Mouse (Mus musculus): Measurements from ENCODE around the gene Rapsn. TPM values are rescaled to one million over a fixed set of nuclear protein-coding genes. Genes with fewer than 3 reads are reported as not detected.

The Rapsn gene
- total RNA-seq (2014; rRNA removed; ENCODE audit: low replicate concordance) (50.0 and 62.0 TPM in 2 replicates), polyA plus RNA-seq (2015; fragmentation: Nextera tagmentation; extraction: Ambion mirVana) (29.4 and 32.6 TPM in 2 replicates)

- Histone ChIP-seq H3K4me1 (ENCODE audit: control insufficient read depth, insufficient read depth) (peaks cover 12% of the 10 kb centered on the region; the same call in 1 of the 2 replicates), H3K4me2 (ENCODE audit: low read depth, low read length) (peak within 1 kb of the TSS; percentile 49), H3K9ac (replicated peaks; ENCODE audit: low read depth, low read length) (peak within 1 kb of the TSS; percentile 40), H3K4me3 (ENCODE audit: low read depth, low read length) (peak within 1 kb of the TSS; percentile 6), H3K27ac (ENCODE audit: low read depth) (peak within 1 kb of the TSS; percentile 79), H3K27me3 (ENCODE audit: control insufficient read depth, insufficient read depth, low read length) (no peaks in the 10 kb centered on the region), H3K9me3 (replicated peaks; ENCODE audit: control insufficient read depth, low read length) (no peaks in the 10 kb centered on the region), H3K36me3 (replicated peaks; ENCODE audit: control insufficient read depth, insufficient read depth, low read length) (no peaks in the 10 kb centered on the region)
- WGBS, result 25% methylated on average over 9 of the region's 9 CpGs
- DNase-seq (ENCODE audit: low spot score) (peak; percentile 75), ATAC-seq (ENCODE audit: insufficient read depth, low read depth) (peak; percentile 96)
- peak; percentile 14; the same call in 1 of the 2 replicates for TF ChIP-seq CTCF (IDR thresholded peaks at IDR 0.05; ENCODE audit: low read depth)
- TF ChIP-seq EP300 (IDR thresholded peaks at IDR 0.05; ENCODE audit: low read depth), result no peak
Measured at GRCm38 (mm10) chr2:91035385-91035784, at the start of gene Rapsn. Gene Rapsn (plus strand): TSS chr2:91035620.

DNA sequence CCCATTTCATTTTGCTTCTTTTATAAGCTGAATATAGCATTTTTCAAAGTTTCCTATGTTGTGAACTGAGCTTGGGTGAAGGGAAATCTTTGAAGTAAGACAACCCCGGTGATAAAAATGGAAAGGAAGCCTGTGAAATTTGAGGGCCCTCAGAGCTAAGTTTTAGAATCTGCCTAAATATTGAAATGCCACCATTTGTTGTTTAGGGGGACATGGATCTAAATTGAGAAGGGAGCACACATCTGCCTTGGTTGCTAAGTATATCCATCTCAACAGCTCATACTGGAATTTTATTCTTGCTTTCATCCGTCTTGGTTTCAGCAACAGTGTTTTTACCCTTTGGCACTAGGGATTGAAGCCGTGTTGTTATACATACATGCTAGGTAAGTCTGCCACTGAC lies 49.4 kb upstream of the Rapsn start:
- Histone ChIP-seq H3K27me3 (ENCODE audit: control insufficient read depth, insufficient read depth, low read length) (no peaks in the 10 kb centered on the region), H3K9ac (replicated peaks; ENCODE audit: low read depth, low read length) (no peak overlapping the region), H3K4me1 (ENCODE audit: control insufficient read depth, insufficient read depth) (peaks cover 14% of the 10 kb centered on the region), H3K4me2 (ENCODE audit: low read depth, low read length) (no peak overlapping the region), H3K27ac (ENCODE audit: low read depth) (no peak overlapping the region), H3K9me3 (replicated peaks; ENCODE audit: control insufficient read depth, low read length) (no peaks in the 10 kb centered on the region), H3K36me3 (replicated peaks; ENCODE audit: control insufficient read depth, insufficient read depth, low read length) (no peaks in the 10 kb centered on the region), H3K4me3 (ENCODE audit: low read depth, low read length) (no peak overlapping the region)
- DNase-seq (ENCODE audit: low spot score) (no peak), ATAC-seq (ENCODE audit: insufficient read depth, low read depth) (no peak)
- WGBS, result 82% methylated on average over 3 of the region's 3 CpGs
- no peak for TF ChIP-seq EP300 (IDR thresholded peaks at IDR 0.05; ENCODE audit: low read depth)
- no peak for TF ChIP-seq CTCF (IDR thresholded peaks at IDR 0.05; ENCODE audit: low read depth)

GRCm38 (mm10) chr2:91008536-91008935 lies 26.9 kb upstream of the Rapsn start:
- H3K9ac ChIP-seq (replicated peaks; ENCODE audit: low read depth, low read length), result no peak overlapping the region
- H3K36me3 ChIP-seq (replicated peaks; ENCODE audit: control insufficient read depth, insufficient read depth, low read length), result peaks cover 88% of the 10 kb centered on the region
- DNase-seq (ENCODE audit: low spot score) (no peak), ATAC-seq (ENCODE audit: insufficient read depth, low read depth) (no peak)
- no peaks in the 10 kb centered on the region for H3K9me3 ChIP-seq (replicated peaks; ENCODE audit: control insufficient read depth, low read length)
- WGBS, result 97% methylated on average over 8 of the region's 8 CpGs
- no peak for TF ChIP-seq CTCF (IDR thresholded peaks at IDR 0.05; ENCODE audit: low read depth)
- no peak for TF ChIP-seq EP300 (IDR thresholded peaks at IDR 0.05; ENCODE audit: low read depth)
- no peaks in the 10 kb centered on the region for H3K27me3 ChIP-seq (ENCODE audit: control insufficient read depth, insufficient read depth, low read length)
- H3K27ac ChIP-seq (ENCODE audit: low read depth), result no peak overlapping the region
- H3K4me3 ChIP-seq (ENCODE audit: low read depth, low read length), result no peak overlapping the region
- no peak overlapping the region for H3K4me2 ChIP-seq (ENCODE audit: low read depth, low read length)
- no peaks in the 10 kb centered on the region for H3K4me1 ChIP-seq (ENCODE audit: control insufficient read depth, insufficient read depth)

- 89% methylated on average over 2 of the region's 2 CpGs for WGBS
- no peaks in the 10 kb centered on the region for H3K4me1 ChIP-seq (ENCODE audit: control insufficient read depth, insufficient read depth)
- H3K27ac ChIP-seq (ENCODE audit: low read depth), result no peak overlapping the region
- DNase-seq (ENCODE audit: low spot score) (no peak), ATAC-seq (ENCODE audit: insufficient read depth, low read depth) (no peak)
- no peak overlapping the region for H3K9ac ChIP-seq (replicated peaks; ENCODE audit: low read depth, low read length)
- TF ChIP-seq CTCF (IDR thresholded peaks at IDR 0.05; ENCODE audit: low read depth) (no peak), EP300 (IDR thresholded peaks at IDR 0.05; ENCODE audit: low read depth) (no peak)
- no peaks in the 10 kb centered on the region for H3K27me3 ChIP-seq (ENCODE audit: control insufficient read depth, insufficient read depth, low read length)
- H3K4me2 ChIP-seq (ENCODE audit: low read depth, low read length), result no peak overlapping the region
- H3K9me3 ChIP-seq (replicated peaks; ENCODE audit: control insufficient read depth, low read length), result no peaks in the 10 kb centered on the region
- H3K36me3 ChIP-seq (replicated peaks; ENCODE audit: control insufficient read depth, insufficient read depth, low read length), result peaks cover 80% of the 10 kb centered on the region
- H3K4me3 ChIP-seq (ENCODE audit: low read depth, low read length), result no peak overlapping the region
Measured at GRCm38 (mm10) chr2:91013881-91014280, 21.5 kb upstream of the Rapsn start.

DNA sequence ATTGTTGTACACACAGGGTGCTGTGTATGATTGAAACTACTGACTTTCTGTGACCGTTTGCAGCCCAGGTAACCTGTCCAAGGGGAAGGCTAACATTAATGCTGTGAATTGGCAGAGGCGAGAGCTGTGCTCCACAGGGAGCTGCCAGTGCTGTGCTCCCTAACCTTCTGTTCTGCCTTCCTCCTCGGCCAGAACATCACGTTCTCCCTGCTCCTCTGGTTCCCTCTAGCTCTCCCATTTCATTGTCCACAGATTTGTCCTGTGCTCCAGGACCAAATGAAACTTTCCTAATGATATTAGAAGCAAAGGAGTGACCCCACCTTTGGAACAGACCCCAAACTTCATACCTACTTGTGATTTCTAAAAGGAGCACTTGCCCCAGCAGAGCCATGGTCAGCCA lies 20.0 kb upstream of the Rapsn start:
- no peak for TF ChIP-seq CTCF (IDR thresholded peaks at IDR 0.05; ENCODE audit: low read depth)
- no peak for TF ChIP-seq EP300 (IDR thresholded peaks at IDR 0.05; ENCODE audit: low read depth)
- no peak overlapping the region for H3K4me2 ChIP-seq (ENCODE audit: low read depth, low read length)
- ATAC-seq (ENCODE audit: insufficient read depth, low read depth) (no peak), DNase-seq (ENCODE audit: low spot score) (no peak)
- no peak overlapping the region for H3K27ac ChIP-seq (ENCODE audit: low read depth)
- no peak overlapping the region for H3K9ac ChIP-seq (replicated peaks; ENCODE audit: low read depth, low read length)
- 78% methylated on average over 4 of the region's 4 CpGs for WGBS
- peaks cover 71% of the 10 kb centered on the region for H3K36me3 ChIP-seq (replicated peaks; ENCODE audit: control insufficient read depth, insufficient read depth, low read length)
- no peaks in the 10 kb centered on the region for H3K27me3 ChIP-seq (ENCODE audit: control insufficient read depth, insufficient read depth, low read length)
- H3K4me1 ChIP-seq (ENCODE audit: control insufficient read depth, insufficient read depth), result no peaks in the 10 kb centered on the region
- H3K9me3 ChIP-seq (replicated peaks; ENCODE audit: control insufficient read depth, low read length), result no peaks in the 10 kb centered on the region
- no peak overlapping the region for H3K4me3 ChIP-seq (ENCODE audit: low read depth, low read length)

Data from heart, postnatal 0 days (tissue).